Mouse (Mus musculus): Measurements from ENCODE around the gene Ptges3. TPM values are rescaled to one million over a fixed set of nuclear protein-coding genes. Genes with fewer than 3 reads are reported as not detected.

The Ptges3 gene
- total RNA-seq (2023): 57.2 and 61.0 TPM in 2 replicates

GRCm38 (mm10) chr10:128058601-128059151 lies at the start of gene Ptges3:
TSS of gene Ptges3 (plus strand) at chr10:128058954.

DNA sequence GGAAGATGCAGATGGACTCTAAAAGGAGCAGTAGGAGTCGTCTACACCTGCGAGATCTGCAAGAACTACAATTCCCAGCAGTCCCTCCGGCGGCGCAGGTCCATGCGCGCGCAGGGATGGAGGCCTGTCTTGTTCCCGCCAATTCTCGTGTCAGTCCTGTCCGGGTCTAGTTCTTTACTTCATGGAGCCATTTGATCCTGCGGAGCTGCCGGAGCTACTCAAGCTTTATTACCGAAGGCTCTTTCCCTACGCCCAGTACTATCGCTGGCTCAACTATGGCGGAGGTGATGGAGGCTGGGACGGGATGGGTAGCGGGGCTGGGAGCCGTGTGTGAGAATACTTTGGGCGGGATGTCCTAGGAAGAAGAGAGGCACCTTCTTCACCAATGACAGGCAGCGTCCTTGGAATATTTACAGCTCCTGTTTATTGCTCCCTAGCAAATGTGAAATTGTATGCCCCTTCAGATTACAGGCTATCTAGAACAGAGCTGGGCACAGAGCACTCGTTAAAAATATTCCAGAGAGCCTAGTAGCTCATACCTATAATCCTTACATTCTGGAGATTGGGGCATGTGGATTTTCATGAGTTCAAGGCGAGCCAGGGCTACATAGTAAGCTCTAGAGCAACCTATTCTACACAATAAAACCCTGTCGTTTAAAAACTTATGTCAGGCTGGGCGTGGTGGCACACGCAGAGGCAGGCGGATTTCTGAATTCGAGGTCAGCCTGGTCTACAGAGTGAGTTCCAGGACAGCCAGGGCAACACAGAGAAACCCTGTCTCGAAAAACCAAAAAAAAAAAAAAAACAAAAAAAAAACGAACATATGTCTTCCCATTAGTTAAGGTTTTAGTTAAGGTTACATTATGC lies 43.5 kb upstream of the Ptges3 start, which contains the start of gene Prim1:
Gene Prim1 (plus strand): TSS at position 101 of the 867 bp plus-strand sequence.

GRCm38 (mm10) chr10:128082880-128083421 lies 24.2 kb downstream of the Ptges3 start, which contains the start of gene Atp5b:
TSS of gene Atp5b (plus strand) at chr10:128083273.

GRCm38 (mm10) chr10:128091564-128092505 lies 33.1 kb downstream of the Ptges3 start, which contains the start of gene Baz2a:
TSS of gene Baz2a (plus strand) at chr10:128091577.

Other genes with a start within 250 kb of the Ptges3 start
- not detected in 2 replicates for gene Rdh19, start 209.0 kb upstream of the Ptges3 start, total RNA-seq (2023)
- not detected in 2 replicates for gene Rdh16f2, start 192.5 kb upstream of the Ptges3 start, total RNA-seq (2023)
- not detected in 2 replicates for gene Rdh7, start 170.1 kb upstream of the Ptges3 start, total RNA-seq (2023)
- not detected in 2 replicates for gene Sdr9c7, start 160.4 kb upstream of the Ptges3 start, total RNA-seq (2023)
- gene Hsd17b6, start 51.3 kb upstream of the Ptges3 start, total RNA-seq (2023): not detected in 2 replicates
- 19.6 and 23.0 TPM in 2 replicates for gene Prim1, start 43.8 kb upstream of the Ptges3 start, total RNA-seq (2023)
- 253 and 267 TPM in 2 replicates for gene Naca, start 23.4 kb upstream of the Ptges3 start, total RNA-seq (2023)
- gene Atp5b, start 24.3 kb downstream of the Ptges3 start, total RNA-seq (2023): 384 and 435 TPM in 2 replicates
- gene Baz2a, start 32.6 kb downstream of the Ptges3 start, total RNA-seq (2023): 104 and 125 TPM in 2 replicates
- 9.4 and 10.1 TPM in 2 replicates for gene Rbms2, start 121.3 kb downstream of the Ptges3 start, total RNA-seq (2023)
- 1.4 TPM in 1 of 2 replicates, not detected in the other for gene Gls2, start 135.5 kb downstream of the Ptges3 start, total RNA-seq (2023)
- gene Spryd4, start 152.9 kb downstream of the Ptges3 start, total RNA-seq (2023): 3.9 and 5.2 TPM in 2 replicates
- not detected in 2 replicates for gene Mip, start 166.9 kb downstream of the Ptges3 start, total RNA-seq (2023)
- gene Timeless, start 173.1 kb downstream of the Ptges3 start, total RNA-seq (2023): 21.0 and 30.8 TPM in 2 replicates
- 0.44 TPM in 1 of 2 replicates, not detected in the other for gene Apon, start 195.1 kb downstream of the Ptges3 start, total RNA-seq (2023)
- gene Apof, start 209.7 kb downstream of the Ptges3 start, total RNA-seq (2023): not detected in 2 replicates
- 34.0 and 36.3 TPM in 2 replicates for gene Stat2, start 211.6 kb downstream of the Ptges3 start, total RNA-seq (2023)
- 0.79 and 1.2 TPM in 2 replicates for gene Il23a, start 239.8 kb downstream of the Ptges3 start, total RNA-seq (2023)
- 26.5 and 36.7 TPM in 2 replicates for gene Pan2, start 244.4 kb downstream of the Ptges3 start, total RNA-seq (2023)